Mouse (Mus musculus): ENCODE results near the gene Zc3h12c.

DNA sequence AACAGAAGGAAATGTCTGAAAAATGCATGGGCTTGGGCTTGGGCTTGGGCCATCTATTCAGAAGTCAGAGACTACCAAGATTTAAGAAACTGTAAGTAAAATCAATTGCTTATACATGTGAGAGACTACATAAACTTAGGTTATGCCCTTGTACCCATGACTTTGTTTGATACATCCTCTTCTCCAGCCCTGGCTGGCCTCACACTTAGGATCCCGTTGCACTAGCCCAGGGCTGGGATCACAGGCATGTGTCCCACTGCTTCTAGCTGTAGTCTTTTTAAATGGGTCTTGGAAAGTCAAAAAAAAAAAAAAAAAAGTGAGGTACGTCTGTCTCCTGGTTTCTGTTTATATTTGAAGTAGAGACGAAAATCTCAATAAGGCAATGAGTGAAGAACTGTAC lies 1.3 kb downstream of the Zc3h12c start:
- no peak for TF ChIP-seq EP300 (IDR thresholded peaks at IDR 0.05; ENCODE audit: low read depth in 1 of 2, low read length in 2 of 2)
- no peak for TF ChIP-seq MXI1 (IDR thresholded peaks at IDR 0.05; ENCODE audit: low read depth, low read length)
- no peak for TF ChIP-seq CTCF (IDR thresholded peaks at IDR 0.05 in 2 of 3, conservative IDR thresholded peaks at IDR 0.05 in 1 of 3; ENCODE audit: control insufficient read depth in 1 of 3, insufficient read depth in 1 of 3, low read depth in 2 of 3, low read length in 3 of 3, poor library complexity in 1 of 3, severe bottlenecking in 1 of 3)
- no peak for TF ChIP-seq GATA1 (IDR thresholded peaks at IDR 0.05; ENCODE audit: low read depth, low read length)
- no peak for TF ChIP-seq POLR2A (IDR thresholded peaks at IDR 0.05; ENCODE audit: control insufficient read depth in 1 of 2, insufficient read depth in 1 of 2, low read depth in 1 of 2, low read length in 2 of 2, poor library complexity in 1 of 2)
- no peak for TF ChIP-seq TBP (IDR thresholded peaks at IDR 0.05; ENCODE audit: low read depth, low read length)
- no peak for TF ChIP-seq USF1 (IDR thresholded peaks at IDR 0.05; ENCODE audit: low read depth, low read length)
- TF ChIP-seq MAX (IDR thresholded peaks at IDR 0.05; ENCODE audit: low read length): no peak
- TF ChIP-seq ZNF384 (IDR thresholded peaks at IDR 0.05; ENCODE audit: low read depth, low read length): no peak

Data from MEL (cell line).